ENCODE assay signal across 20 mouse cellular contexts in the genomic region with DNA sequence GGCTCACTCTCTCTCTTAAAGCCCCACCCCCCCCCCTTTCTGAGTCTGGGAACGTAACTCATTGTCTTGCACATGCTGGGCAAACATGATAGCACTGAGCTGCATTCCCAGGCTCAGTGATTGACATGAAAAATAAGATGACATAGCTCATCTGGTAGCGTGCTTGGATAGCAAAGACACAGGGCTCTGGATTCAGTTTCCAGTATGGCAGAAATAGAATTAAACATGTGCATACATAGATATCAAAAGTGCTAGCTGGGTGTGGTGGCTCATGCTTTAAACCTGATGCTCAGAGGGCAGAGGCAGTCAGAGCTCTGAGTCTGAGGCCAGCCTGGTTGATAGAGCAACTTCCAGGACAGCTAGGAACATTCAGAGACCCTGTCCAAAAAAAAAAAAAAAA. TPM values are rescaled to one million over a fixed set of nuclear protein-coding genes. Genes with fewer than 3 reads are reported as not detected.
A peak's percentile ranks its signal among the peaks of the same experiment; 100 is the strongest.
DNase-seq lines count a peak whose midpoint lies in the region; ATAC-seq and TF ChIP-seq lines count a peak whose summit lies in the region.
"Had no signal": no experiment of that assay in that cellular context is flagged by ENCODE, and none has a peak within 500 bp of the region (broad histone marks: within the 10 kb centered on the region; RNA-seq: fewer than 3 reads in every experiment).

No protein-coding gene starts in this region.

- peak; percentile 31 for DNase-seq in liver, embryonic 13.5 days
- DNase-seq in liver, postnatal 0 days, result no peak
- no peak for DNase-seq in spleen, postnatal 10 days (ENCODE audit: low spot score in 2 of 2)
- DNase-seq in adrenal gland, adult 8-10 months, result no peak
- DNase-seq in adrenal gland, adult 18-20 months (ENCODE audit: low spot score in 2 of 2), result no peak
- no peak for DNase-seq in spleen, postnatal 36 days (ENCODE audit: low spot score in 2 of 2)
- DNase-seq: adrenal gland, postnatal 14 days; cerebellum, adult 8-10 months; cerebellum, postnatal 14 days; forebrain, postnatal 0 days; gastrocnemius, postnatal 14 days; heart, adult 2 months; heart, postnatal 14 days had no signal

- WGBS in liver, embryonic 13.5 days (ENCODE audit: insufficient replicate concordance), result 12% methylated on average over 2 of the region's 2 CpGs
- 52% methylated on average over 2 of the region's 2 CpGs for whole genome bisulfite sequencing in liver, postnatal 0 days (ENCODE audit: insufficient replicate concordance)

- no peak overlapping the region for H3K4me3 ChIP-seq in liver, embryonic 13.5 days (replicated peaks)
- H3K4me3 ChIP-seq in liver, postnatal 0 days (ENCODE audit: low read depth, low read length), result no peak overlapping the region
- H3K4me3 ChIP-seq: embryonic facial prominence, embryonic 12.5 days; forebrain, embryonic 12.5 days; heart, adult 2 months; heart, embryonic 15.5 days; hindbrain, embryonic 10.5 days had no signal

- no peak overlapping the region for H3K9ac ChIP-seq in liver, embryonic 13.5 days
- H3K9ac ChIP-seq in liver, postnatal 0 days (replicated peaks), result no peak overlapping the region
- H3K9ac ChIP-seq: embryonic facial prominence, embryonic 12.5 days; forebrain, embryonic 12.5 days; forebrain, postnatal 0 days; heart, embryonic 15.5 days; hindbrain, embryonic 14.5 days had no signal

- H3K4me2 ChIP-seq in liver, embryonic 13.5 days, result 0 out of 2 replicates have a peak overlapping the region, but pooled peaks have one; percentile 5
- H3K4me2 ChIP-seq in liver, postnatal 0 days (ENCODE audit: low read depth, low read length), result no peak overlapping the region
- H3K4me2 ChIP-seq: embryonic facial prominence, embryonic 12.5 days; forebrain, embryonic 12.5 days; heart, embryonic 11.5 days; heart, embryonic 15.5 days; hindbrain, embryonic 14.5 days had no signal

- no peak for TF ChIP-seq CTCF in liver, postnatal 0 days (IDR thresholded peaks at IDR 0.05; ENCODE audit: low read depth)

- peaks cover 49% of the 10 kb centered on the region for H3K4me1 ChIP-seq in liver, embryonic 13.5 days (replicated peaks)
- peaks cover 22% of the 10 kb centered on the region for H3K4me1 ChIP-seq in liver, postnatal 0 days (ENCODE audit: insufficient read depth)

- H3K36me3 ChIP-seq in liver, embryonic 13.5 days, result no peaks in the 10 kb centered on the region
- no peaks in the 10 kb centered on the region for H3K36me3 ChIP-seq in liver, postnatal 0 days (replicated peaks; ENCODE audit: insufficient read depth, low read length)
- H3K36me3 ChIP-seq: embryonic facial prominence, embryonic 12.5 days; forebrain, embryonic 12.5 days; heart, embryonic 15.5 days; hindbrain, embryonic 10.5 days had no signal

- peaks cover 14% of the 10 kb centered on the region for H3K27me3 ChIP-seq in liver, embryonic 13.5 days
- no peaks in the 10 kb centered on the region for H3K27me3 ChIP-seq in liver, postnatal 0 days (ENCODE audit: insufficient read depth, low read length)
- H3K27me3 ChIP-seq: heart, embryonic 15.5 days had no signal

- 0 out of 2 replicates have a peak, but pooled peaks have one; percentile 33 for ATAC-seq in erythroblast, adult 5-6 weeks (replicated peaks; ENCODE audit: low FRiP score, poor library complexity, severe bottlenecking)
- peak; percentile 67 for ATAC-seq in liver, embryonic 13.5 days (ENCODE audit: low read depth)
- peak; percentile 67 for ATAC-seq in liver, postnatal 0 days
- ATAC-seq: forebrain, postnatal 0 days had no signal

- TF ChIP-seq EP300 in liver, postnatal 0 days (IDR thresholded peaks at IDR 0.05; ENCODE audit: low read depth), result peak; percentile 58

- peak overlapping the region; percentile 53 for H3K27ac ChIP-seq in liver, embryonic 13.5 days
- H3K27ac ChIP-seq in liver, postnatal 0 days (ENCODE audit: low read depth), result no peak overlapping the region
- H3K27ac ChIP-seq: embryonic facial prominence, embryonic 12.5 days; forebrain, embryonic 12.5 days; heart, adult 2 months; heart, embryonic 15.5 days; hindbrain, embryonic 10.5 days; hindbrain, embryonic 14.5 days had no signal

- no peaks in the 10 kb centered on the region for H3K9me3 ChIP-seq in liver, embryonic 13.5 days (replicated peaks)
- no peaks in the 10 kb centered on the region for H3K9me3 ChIP-seq in liver, postnatal 0 days (ENCODE audit: low read length)
- H3K9me3 ChIP-seq: embryonic facial prominence, embryonic 12.5 days; forebrain, embryonic 12.5 days; heart, embryonic 15.5 days; hindbrain, embryonic 10.5 days had no signal

RNA-seq across cellular contexts. Expression of a gene that starts 2.9 kb away (rescaled TPM):
- 0.77 and 1.9 TPM in 2 replicates for total RNA-seq in erythroblast, adult 5-6 weeks (2015; ENCODE audit: low replicate concordance)
- total RNA-seq in erythroblast, adult 5-6 weeks (2017; ENCODE audit: low replicate concordance), result 0.68 and 0.98 TPM in 2 replicates
- 1.0 and 1.2 TPM in 2 replicates for polyA plus RNA-seq in liver, embryonic 13.5 days (2015; fragmentation: Nextera tagmentation; extraction: Ambion mirVana)
- 0.92 and 1.3 TPM in 2 replicates for polyA plus RNA-seq in liver, postnatal 0 days (2015; fragmentation: Nextera tagmentation; extraction: Ambion mirVana)
- 10 to 100 TPM; 40.6 to 88.2 (median 55.8) TPM for total RNA-seq in adrenal gland, adult 8-10 months (2022)
- 10 to 100 TPM; 39.0 to 45.5 TPM for total RNA-seq in adrenal gland, adult 18-20 months (2021)

RNA-seq across cellular contexts. Expression of a gene that starts 30.8 kb away (rescaled TPM):
- total RNA-seq in erythroblast, adult 5-6 weeks (2015; ENCODE audit: low replicate concordance), result 29.4 and 47.6 TPM in 2 replicates
- total RNA-seq in erythroblast, adult 5-6 weeks (2017; ENCODE audit: low replicate concordance), result 51.3 and 56.2 TPM in 2 replicates
- 171 and 185 TPM in 2 replicates for polyA plus RNA-seq in liver, embryonic 13.5 days (2015; fragmentation: Nextera tagmentation; extraction: Ambion mirVana)
- 70.9 and 76.4 TPM in 2 replicates for polyA plus RNA-seq in liver, postnatal 0 days (2015; fragmentation: Nextera tagmentation; extraction: Ambion mirVana)
- total RNA-seq in adrenal gland, adult 8-10 months (2022), result 100 to 1,000 TPM; 136 to 157 (median 140) TPM
- total RNA-seq in adrenal gland, adult 18-20 months (2021), result 100 to 1,000 TPM; 136 to 139 TPM

RNA-seq across cellular contexts. Expression of a gene that starts 35.0 kb away (rescaled TPM):
- total RNA-seq in erythroblast, adult 5-6 weeks (2015; ENCODE audit: low replicate concordance), result 16.1 and 20.7 TPM in 2 replicates
- 10.8 and 13.9 TPM in 2 replicates for total RNA-seq in erythroblast, adult 5-6 weeks (2017; ENCODE audit: low replicate concordance)
- polyA plus RNA-seq in liver, embryonic 13.5 days (2015; fragmentation: Nextera tagmentation; extraction: Ambion mirVana), result 233 and 235 TPM in 2 replicates
- 129 and 130 TPM in 2 replicates for polyA plus RNA-seq in liver, postnatal 0 days (2015; fragmentation: Nextera tagmentation; extraction: Ambion mirVana)
- total RNA-seq in adrenal gland, adult 8-10 months (2022), result 100 to 1,000 TPM; 120 to 161 (median 139) TPM
- total RNA-seq in adrenal gland, adult 18-20 months (2021), result 100 to 1,000 TPM; 137 to 150 TPM

RNA-seq across cellular contexts. Expression of a gene that starts 35.2 kb away (rescaled TPM):
- total RNA-seq in erythroblast, adult 5-6 weeks (2015; ENCODE audit: low replicate concordance), result not detected in 2 replicates
- total RNA-seq in erythroblast, adult 5-6 weeks (2017; ENCODE audit: low replicate concordance), result not detected in 2 replicates
- 0.61 and 0.74 TPM in 2 replicates for polyA plus RNA-seq in liver, embryonic 13.5 days (2015; fragmentation: Nextera tagmentation; extraction: Ambion mirVana)
- 0.72 and 1.2 TPM in 2 replicates for polyA plus RNA-seq in liver, postnatal 0 days (2015; fragmentation: Nextera tagmentation; extraction: Ambion mirVana)
- 10 to 100 TPM in 2 of 4 experiments, 1 to 10 TPM in 2; 7.0 to 14.8 (median 10.2) TPM for total RNA-seq in adrenal gland, adult 8-10 months (2022)
- 1 to 10 TPM; 7.2 to 8.2 TPM for total RNA-seq in adrenal gland, adult 18-20 months (2021)

RNA-seq across cellular contexts. Expression of a gene that starts 43.1 kb away (rescaled TPM):
- total RNA-seq in erythroblast, adult 5-6 weeks (2015; ENCODE audit: low replicate concordance), result 12.3 and 20.0 TPM in 2 replicates
- 7.5 and 11.4 TPM in 2 replicates for total RNA-seq in erythroblast, adult 5-6 weeks (2017; ENCODE audit: low replicate concordance)
- 47.9 and 49.6 TPM in 2 replicates for polyA plus RNA-seq in liver, embryonic 13.5 days (2015; fragmentation: Nextera tagmentation; extraction: Ambion mirVana)
- 21.3 and 22.5 TPM in 2 replicates for polyA plus RNA-seq in liver, postnatal 0 days (2015; fragmentation: Nextera tagmentation; extraction: Ambion mirVana)
- total RNA-seq in adrenal gland, adult 8-10 months (2022), result 10 to 100 TPM; 24.6 to 34.9 (median 28.2) TPM
- 10 to 100 TPM; 23.9 to 26.5 TPM for total RNA-seq in adrenal gland, adult 18-20 months (2021)

Comparison
In these comparisons a context has a peak if more than half of its experiments do, and no peak if none do; other contexts are left out.
1. RNA of a gene that starts 2.9 kb away (total RNA-seq): 40.6 to 88.2 TPM in adrenal gland, adult 8-10 months and 39.0 to 45.5 TPM in adrenal gland, adult 18-20 months; 0.68 to 1.9 TPM in erythroblast, adult 5-6 weeks; every median in the first group is over 10 times any median in the second.
2. RNA of a gene that starts 35.0 kb away (total RNA-seq): 137 to 150 TPM in adrenal gland, adult 18-20 months and 120 to 161 TPM in adrenal gland, adult 8-10 months; 10.8 to 20.7 TPM in erythroblast, adult 5-6 weeks; every median in the first group is over 4 times any median in the second.
3. Peak in every context shown above with its lines, with median percentiles within 50 percentile points of each other: ATAC-seq.